Mouse (Mus musculus) megakaryocyte, embryonic 14.5 days (primary cell): ENCODE data around the gene Pdgfa.

Source experiments
- FLI1 ChIP-seq: IDR thresholded peaks from 2 replicates; pipeline ENCODE4 v1.6.1; 2012; ENCODE audit warnings: low read length, inconsistent platforms, mixed read lengths
- GATA1 ChIP-seq: IDR thresholded peaks from 3 replicates; pipeline ENCODE4 v1.6.1; 2012; ENCODE audit warnings: mixed read lengths, low read length, inconsistent platforms, borderline replicate concordance

- TF ChIP-seq GATA1 (no peak), FLI1 (no peak)
Observed at GRCm38 (mm10) chr5:139020595-139020994, 23.4 kb upstream of the Pdgfa start.
